ENCODE assay signal across 10 mouse cellular contexts in genomic region chr1:153037353-153038345, GRCm38 (mm10).
DNase-seq lines count a peak whose midpoint lies in the region; ATAC-seq and TF ChIP-seq lines count a peak whose summit lies in the region.
"Had no signal": no experiment of that assay in that cellular context is flagged by ENCODE, and none has a peak within 500 bp of the region (broad histone marks: within the 10 kb centered on the region; RNA-seq: fewer than 3 reads in every experiment).

No protein-coding gene starts in this region.

- peak; percentile 87 for ATAC-seq in lung, embryonic 14.5 days (ENCODE audit: insufficient read depth)
- ATAC-seq in activated CD4-positive, CD25-positive, alpha-beta regulatory T cell, adult 4 months, result peak; percentile 75
- ATAC-seq in hindbrain, embryonic 13.5 days (ENCODE audit: low FRiP score), result peak; percentile 48
- peak; percentile 43 for ATAC-seq in midbrain, embryonic 15.5 days (replicated peaks)

- peaks cover 25% of the 10 kb centered on the region for H3K4me1 ChIP-seq in lung, embryonic 14.5 days (ENCODE audit: insufficient read depth)
- peaks cover 58% of the 10 kb centered on the region for H3K4me1 ChIP-seq in hindbrain, embryonic 13.5 days (replicated peaks)
- H3K4me1 ChIP-seq in midbrain, embryonic 15.5 days, result peaks cover 28% of the 10 kb centered on the region

- H3K9me3 ChIP-seq in lung, embryonic 14.5 days (ENCODE audit: low read depth, low read length), result no peaks in the 10 kb centered on the region; the same call in 1 of the 2 replicates
- no peaks in the 10 kb centered on the region for H3K9me3 ChIP-seq in hindbrain, embryonic 13.5 days
- no peaks in the 10 kb centered on the region for H3K9me3 ChIP-seq in midbrain, embryonic 15.5 days

- no peak for TF ChIP-seq CTCF in lung, embryonic 14.5 days (IDR thresholded peaks at IDR 0.05; ENCODE audit: low read depth)

- H3K4me3 ChIP-seq in lung, embryonic 14.5 days (ENCODE audit: low read depth, low read length), result no peak overlapping the region
- no peak overlapping the region for H3K4me3 ChIP-seq in hindbrain, embryonic 13.5 days
- H3K4me3 ChIP-seq in midbrain, embryonic 15.5 days, result no peak overlapping the region

- H3K27ac ChIP-seq in lung, embryonic 14.5 days (ENCODE audit: low read depth), result peak overlapping the region; percentile 92
- H3K27ac ChIP-seq in hindbrain, embryonic 13.5 days, result peak overlapping the region; percentile 76
- H3K27ac ChIP-seq in midbrain, embryonic 15.5 days, result peak overlapping the region; percentile 10; the same call in 1 of the 2 replicates

- WGBS in lung, embryonic 14.5 days, result 58% methylated on average over 10 of the region's 10 CpGs
- 50% methylated on average over 10 of the region's 10 CpGs for WGBS in hindbrain, embryonic 13.5 days
- WGBS in midbrain, embryonic 15.5 days, result 54% methylated on average over 10 of the region's 10 CpGs

- no peak overlapping the region for H3K4me2 ChIP-seq in lung, embryonic 14.5 days
- H3K4me2 ChIP-seq in hindbrain, embryonic 13.5 days, result no peak overlapping the region
- H3K4me2 ChIP-seq in midbrain, embryonic 15.5 days, result no peak overlapping the region

- no peaks in the 10 kb centered on the region for H3K27me3 ChIP-seq in lung, embryonic 14.5 days (ENCODE audit: insufficient read depth, low read length)
- peaks cover 9% of the 10 kb centered on the region; the same call in 1 of the 2 replicates for H3K27me3 ChIP-seq in hindbrain, embryonic 13.5 days
- H3K27me3 ChIP-seq in midbrain, embryonic 15.5 days (replicated peaks), result peaks cover 4% of the 10 kb centered on the region; the same call in 1 of the 2 replicates

- DNase-seq in lung, embryonic 14.5 days, result peak; percentile 83
- no peak for DNase-seq in lung, postnatal 4 days
- no peak for DNase-seq in kidney, adult 11 months
- no peak for DNase-seq in spleen, postnatal 4 days (ENCODE audit: low spot score in 2 of 2)
- DNase-seq in right cerebral cortex, postnatal 4 days, result no peak
- DNase-seq: left cerebral cortex, postnatal 4 days; lung, postnatal 36 days had no signal

- no peaks in the 10 kb centered on the region for H3K36me3 ChIP-seq in lung, embryonic 14.5 days (ENCODE audit: insufficient read depth)
- no peaks in the 10 kb centered on the region for H3K36me3 ChIP-seq in hindbrain, embryonic 13.5 days
- no peaks in the 10 kb centered on the region for H3K36me3 ChIP-seq in midbrain, embryonic 15.5 days (replicated peaks)

- H3K9ac ChIP-seq in lung, embryonic 14.5 days, result no peak overlapping the region
- no peak overlapping the region for H3K9ac ChIP-seq in hindbrain, embryonic 13.5 days
- no peak overlapping the region for H3K9ac ChIP-seq in midbrain, embryonic 15.5 days

Comparison
In these comparisons a context has a peak if more than half of its experiments do, and no peak if none do; other contexts are left out.
1. H3K27ac ChIP-seq: peak in every context shown above with its lines; median percentile 92 in lung, embryonic 14.5 days; 76 in hindbrain, embryonic 13.5 days; 10 in midbrain, embryonic 15.5 days.